Mouse (Mus musculus) testis, adult 2 months (tissue): ENCODE measurements around the gene Otub1.

Experiments
- CTCF ChIP-seq: fragments of 200-500 bp; IDR thresholded peaks from 2 replicates; pipeline ENCODE4 v1.5.1; 2012; ENCODE audit warnings: low read depth, mild to moderate bottlenecking, inconsistent platforms, low read length, moderate library complexity; ENCODE audit not compliant: control insufficient read depth, insufficient read depth, insufficient replicate concordance
- POLR2A ChIP-seq: fragments of 200-500 bp; IDR thresholded peaks from 2 replicates; pipeline ENCODE4 v1.6.1; 2012; ENCODE audit warnings: low read depth, mild to moderate bottlenecking, inconsistent platforms, low read length, moderate library complexity; ENCODE audit not compliant: control insufficient read depth

DNA sequence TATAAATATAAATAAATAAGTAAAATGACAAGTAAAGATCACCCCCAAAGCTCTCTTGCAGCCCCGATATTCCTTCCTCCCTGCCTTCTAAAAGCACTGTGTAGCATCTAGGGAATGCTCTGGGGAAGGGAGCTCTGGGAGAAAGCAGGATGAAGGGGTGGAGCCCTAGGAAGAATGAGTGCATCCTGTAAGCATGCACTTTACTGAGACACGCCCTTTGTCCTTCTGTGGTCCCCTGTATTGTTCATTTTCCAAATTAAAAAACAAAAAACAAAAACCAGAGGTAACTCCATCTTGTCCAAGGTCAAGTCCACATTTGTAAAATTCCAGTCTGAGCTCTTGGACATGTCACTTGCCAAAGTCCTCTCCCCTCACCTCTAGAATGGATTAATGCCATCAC, 1.2 kb downstream of the Otub1 start:
- TF ChIP-seq CTCF (no peak), POLR2A (no peak)
